Mouse (Mus musculus) brain, embryonic 14.5 days (tissue): ENCODE data around the gene Clec11a.

ENCODE experiments used
- CTCF ChIP-seq: fragments of 200-500 bp; IDR thresholded peaks from 2 replicates; pipeline ENCODE4 v1.5.1; 2012; ENCODE audit warnings: inconsistent platforms, mild to moderate bottlenecking, moderate library complexity, borderline replicate concordance; ENCODE audit not compliant: insufficient read depth, insufficient read length; ENCODE audit errors: extremely low read depth
- POLR2A ChIP-seq: fragments of 200-500 bp; IDR thresholded peaks from 2 replicates; pipeline ENCODE4 v1.6.1; 2012; ENCODE audit warnings: mild to moderate bottlenecking, inconsistent platforms, borderline replicate concordance; ENCODE audit not compliant: poor library complexity, insufficient read depth, insufficient read length, severe bottlenecking; ENCODE audit errors: extremely low read depth

GRCm38 (mm10) chr7:44281586-44281985 lies 25.1 kb downstream of the Clec11a start:
- no peak for TF ChIP-seq CTCF
- no peak for TF ChIP-seq POLR2A
